Mouse (Mus musculus) testis, adult 2 months (tissue): ENCODE data around the gene Onecut3. TPM values are rescaled to one million over a fixed set of nuclear protein-coding genes. Genes with fewer than 3 reads are reported as not detected.

Experiments used
- H3K27ac ChIP-seq: fragments of 200-500 bp; 2 replicates; pipeline ENCODE4 v1.5.1; 2012; ENCODE audit warnings: low read depth, low read length; ENCODE audit not compliant: control insufficient read depth, insufficient read depth
- H3K27me3 ChIP-seq: fragments of 200-500 bp; 2 replicates; pipeline ENCODE4 v1.6.1; 2012; ENCODE audit warnings: mild to moderate bottlenecking, low read length, moderate library complexity; ENCODE audit not compliant: control insufficient read depth, insufficient read depth
- H3K36me3 ChIP-seq: fragments of 200-500 bp; 2 replicates; pipeline ENCODE4 v1.6.1; 2012; ENCODE audit warnings: mild to moderate bottlenecking, low read length; ENCODE audit not compliant: control insufficient read depth, insufficient read depth
- H3K4me1 ChIP-seq: fragments of 200-500 bp; 2 replicates; pipeline ENCODE4 v1.6.1; 2012; ENCODE audit warnings: low read length; ENCODE audit not compliant: control insufficient read depth, insufficient read depth
- H3K4me3 ChIP-seq: fragments of 200-500 bp; 2 replicates; pipeline ENCODE4 v1.5.1; 2012; ENCODE audit warnings: low read depth, mild to moderate bottlenecking, low read length, moderate library complexity, mixed read lengths; ENCODE audit not compliant: control insufficient read depth
- CTCF ChIP-seq: fragments of 200-500 bp; IDR thresholded peaks from 2 replicates; pipeline ENCODE4 v1.5.1; 2012; ENCODE audit warnings: low read depth, mild to moderate bottlenecking, inconsistent platforms, low read length, moderate library complexity; ENCODE audit not compliant: control insufficient read depth, insufficient read depth, insufficient replicate concordance
- POLR2A ChIP-seq: fragments of 200-500 bp; IDR thresholded peaks from 2 replicates; pipeline ENCODE4 v1.6.1; 2012; ENCODE audit warnings: low read depth, mild to moderate bottlenecking, inconsistent platforms, low read length, moderate library complexity; ENCODE audit not compliant: control insufficient read depth
- polyA plus RNA-seq: library from polyadenylated mRNA; depleted of rRNA; stranded (reverse); fragments of >200 nt; gene quantifications from 2 replicates; pipeline ENCODE4 v1.2.3, GENCODE M21; 2012

Onecut3 gene
- polyA plus RNA-seq, 1 experiment = 0.52 TPM

GRCm38 (mm10) chr10:80549279-80549678, 54.6 kb downstream of the Onecut3 start:
- Histone ChIP-seq H3K27me3 (no peaks in the 10 kb centered on the region), H3K4me1 (peaks cover 8% of the 10 kb centered on the region), H3K36me3 (no peaks in the 10 kb centered on the region; the same call in 1 of the 2 replicates), H3K27ac (peak overlapping the region; percentile 47), H3K4me3 (peak overlapping the region; percentile 81; the same call in 1 of the 2 replicates)
- TF ChIP-seq CTCF = no peak
- 0 out of 2 replicates have a peak, but pooled peaks have one; percentile 23 for TF ChIP-seq POLR2A

DNA sequence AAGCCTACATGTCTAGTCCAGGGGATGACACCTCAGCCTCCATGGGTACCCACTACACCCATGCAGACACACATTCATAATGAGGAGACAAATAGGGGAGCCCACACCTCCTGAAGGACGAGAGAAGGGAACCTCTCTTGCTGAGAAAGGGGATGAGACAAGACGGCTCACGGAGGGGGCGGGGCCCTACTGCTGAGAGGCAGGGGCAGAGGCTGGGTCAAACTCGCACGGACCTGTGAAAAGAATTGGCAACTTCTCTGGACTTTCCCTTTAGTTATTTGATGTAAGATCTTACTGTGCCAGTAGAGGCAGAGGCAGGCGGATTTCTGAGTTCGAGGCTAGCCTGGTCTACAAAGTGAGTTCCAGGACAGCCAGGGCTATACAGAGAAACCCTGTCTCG, 57.7 kb downstream of the Onecut3 start:
- H3K27me3 ChIP-seq = no peaks in the 10 kb centered on the region
- no peak for TF ChIP-seq POLR2A
- no peak for TF ChIP-seq CTCF
- peaks cover 9% of the 10 kb centered on the region for H3K4me1 ChIP-seq
- no peak overlapping the region for H3K27ac ChIP-seq
- H3K36me3 ChIP-seq = no peaks in the 10 kb centered on the region; the same call in 1 of the 2 replicates
- H3K4me3 ChIP-seq = no peak overlapping the region

GRCm38 (mm10) chr10:80553575-80553974, 58.9 kb downstream of the Onecut3 start:
- Histone ChIP-seq H3K27ac (peak overlapping the region; percentile 2; the same call in 1 of the 2 replicates), H3K4me3 (no peak overlapping the region), H3K27me3 (no peaks in the 10 kb centered on the region), H3K36me3 (no peaks in the 10 kb centered on the region), H3K4me1 (peaks cover 19% of the 10 kb centered on the region)
- TF ChIP-seq POLR2A (no peak), CTCF (no peak)

DNA sequence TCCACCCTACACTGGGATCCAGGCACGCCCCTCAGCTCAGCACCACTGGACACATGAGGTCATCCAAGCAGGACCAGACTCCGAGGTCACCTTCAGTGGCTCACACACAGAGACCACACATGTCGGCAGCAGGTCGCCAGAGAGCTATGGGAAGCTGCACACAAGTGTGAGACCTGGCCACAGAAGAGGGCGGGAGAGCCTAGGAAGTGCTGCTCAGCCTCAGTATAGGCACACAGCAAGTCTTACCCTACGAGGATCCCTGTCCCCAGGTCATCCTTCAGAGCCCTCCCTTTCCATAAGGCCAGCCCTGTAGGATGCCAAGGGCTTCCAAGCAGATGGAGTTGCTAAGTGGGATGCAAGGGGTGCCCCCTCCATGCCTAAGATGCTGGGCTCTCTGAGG, 59.4 kb downstream of the Onecut3 start:
- H3K36me3 ChIP-seq = no peaks in the 10 kb centered on the region
- TF ChIP-seq CTCF = no peak
- TF ChIP-seq POLR2A = peak; percentile 29; the same call in 1 of the 2 replicates
- no peaks in the 10 kb centered on the region for H3K27me3 ChIP-seq
- peaks cover 19% of the 10 kb centered on the region for H3K4me1 ChIP-seq
- no peak overlapping the region for H3K4me3 ChIP-seq
- H3K27ac ChIP-seq = peak overlapping the region; percentile 2; the same call in 1 of the 2 replicates

GRCm38 (mm10) chr10:80557346-80557965, 62.8 kb downstream of the Onecut3 start:
- H3K4me1 ChIP-seq = peaks cover 29% of the 10 kb centered on the region

DNA sequence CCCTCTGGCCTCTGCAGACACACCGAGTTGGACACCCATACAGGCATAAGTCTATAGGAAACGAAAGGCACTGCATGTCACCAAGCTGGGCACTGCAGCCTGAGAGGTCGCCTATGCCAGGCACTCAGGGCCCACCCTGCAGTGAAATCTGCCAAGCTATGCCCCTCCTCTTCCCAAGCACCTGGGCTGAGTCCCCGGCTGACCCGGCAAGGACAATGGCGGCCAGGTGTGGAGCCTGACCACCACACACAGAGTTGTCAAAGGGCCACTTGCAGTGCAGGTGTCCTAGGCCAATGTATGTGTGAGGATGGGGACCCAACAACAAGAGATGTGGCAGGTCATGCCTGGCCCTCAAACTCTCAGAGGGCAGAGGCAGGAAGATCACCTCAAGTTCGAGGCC, 64.8 kb downstream of the Onecut3 start:
- TF ChIP-seq CTCF (no peak), POLR2A (no peak)
- no peak overlapping the region for H3K4me3 ChIP-seq

More at GRCm38 (mm10) chr10:80557346-80557965, 62.8 kb downstream of the Onecut3 start:
- Histone ChIP-seq H3K36me3 (no peaks in the 10 kb centered on the region), H3K4me3 (no peak overlapping the region), H3K27ac (no peak overlapping the region), H3K27me3 (no peaks in the 10 kb centered on the region)
- TF ChIP-seq POLR2A (no peak), CTCF (peak; percentile 77; the same call in 1 of the 2 replicates)

GRCm38 (mm10) chr10:80560621-80561020, 66.0 kb downstream of the Onecut3 start:
- Histone ChIP-seq H3K4me3 (peak overlapping the region; percentile 99), H3K27me3 (no peaks in the 10 kb centered on the region), H3K27ac (peak overlapping the region; percentile 91), H3K4me1 (peaks cover 24% of the 10 kb centered on the region), H3K36me3 (no peaks in the 10 kb centered on the region)
- no peak for TF ChIP-seq CTCF
- no peak for TF ChIP-seq POLR2A

More for the DNA sequence above, 64.8 kb downstream of the Onecut3 start:
- H3K36me3 ChIP-seq = no peaks in the 10 kb centered on the region
- H3K4me1 ChIP-seq = peaks cover 24% of the 10 kb centered on the region
- no peak overlapping the region for H3K27ac ChIP-seq
- no peaks in the 10 kb centered on the region for H3K27me3 ChIP-seq
